10 mouse cellular contexts compared by ENCODE assay signal in genomic region chr6:113661353-113662241, GRCm38 (mm10). TPM values are rescaled to one million over a fixed set of nuclear protein-coding genes. Genes with fewer than 3 reads are reported as not detected.
DNase-seq lines count a peak whose midpoint lies in the region; ATAC-seq and TF ChIP-seq lines count a peak whose summit lies in the region.
"Had no signal": no experiment of that assay in that cellular context is flagged by ENCODE, and none has a peak within 500 bp of the region (broad histone marks: within the 10 kb centered on the region; RNA-seq: fewer than 3 reads in every experiment).

No protein-coding gene starts in this region.

- no peak for TF ChIP-seq POLR2A in lung, adult 2 months (IDR thresholded peaks at IDR 0.05; ENCODE audit: borderline replicate concordance, extremely low read depth, low read depth, low read length)
- TF ChIP-seq POLR2A in spleen, adult 2 months (IDR thresholded peaks at IDR 0.05; ENCODE audit: low read depth, low read length) = no peak

- H3K9me3 ChIP-seq in heart, embryonic 14.5 days (ENCODE audit: control insufficient read depth, low read length) = 0 out of 2 replicates have a peak, but pooled peaks cover 3% of the 10 kb centered on the region
- H3K9me3 ChIP-seq in limb, embryonic 12.5 days = peaks cover 7% of the 10 kb centered on the region
- H3K9me3 ChIP-seq in forebrain, embryonic 11.5 days (ENCODE audit: control insufficient read depth, low read length) = no peaks in the 10 kb centered on the region
- H3K9me3 ChIP-seq: limb, embryonic 15.5 days had no signal

- peak; percentile 12; the same call in 1 of the 2 replicates for ATAC-seq in heart, embryonic 14.5 days (ENCODE audit: insufficient number of reproducible peaks, insufficient read depth, low FRiP score, low read depth)
- no peak for ATAC-seq in limb, embryonic 12.5 days (ENCODE audit: insufficient number of reproducible peaks, insufficient read depth, low FRiP score, low TSS enrichment, low read depth)
- ATAC-seq in forebrain, embryonic 11.5 days (replicated peaks; ENCODE audit: low FRiP score) = no peak

- H3K4me3 ChIP-seq in lung, adult 2 months (replicated peaks; ENCODE audit: extremely low read depth, low read depth, low read length) = no peak overlapping the region
- no peak overlapping the region for H3K4me3 ChIP-seq in heart, embryonic 14.5 days (ENCODE audit: control insufficient read depth in 1 of 2, insufficient read depth in 1 of 2, low read depth in 1 of 2, low read length in 2 of 2)
- no peak overlapping the region for H3K4me3 ChIP-seq in limb, embryonic 12.5 days (replicated peaks)
- peak overlapping the region; percentile 13; the same call in 1 of the 2 replicates for H3K4me3 ChIP-seq in spleen, adult 2 months (ENCODE audit: extremely low read depth, insufficient read depth, insufficient read length)
- H3K4me3 ChIP-seq in forebrain, embryonic 11.5 days (ENCODE audit: low read depth, low read length) = no peak overlapping the region
- H3K4me3 ChIP-seq: embryonic facial prominence, embryonic 12.5 days; limb, embryonic 15.5 days had no signal

- H3K27me3 ChIP-seq in heart, embryonic 14.5 days (ENCODE audit: control insufficient read depth, insufficient read depth, low read length) = no peaks in the 10 kb centered on the region
- no peaks in the 10 kb centered on the region for H3K27me3 ChIP-seq in limb, embryonic 12.5 days
- H3K27me3 ChIP-seq in spleen, adult 2 months (ENCODE audit: control insufficient read depth, insufficient read depth, low read length) = no peaks in the 10 kb centered on the region
- no peaks in the 10 kb centered on the region for H3K27me3 ChIP-seq in forebrain, embryonic 11.5 days (ENCODE audit: control insufficient read depth, insufficient read depth, low read length)
- H3K27me3 ChIP-seq: embryonic facial prominence, embryonic 12.5 days; limb, embryonic 15.5 days had no signal

- no peaks in the 10 kb centered on the region for H3K36me3 ChIP-seq in heart, embryonic 14.5 days (ENCODE audit: control insufficient read depth, insufficient read depth, low read length)
- no peaks in the 10 kb centered on the region for H3K36me3 ChIP-seq in limb, embryonic 12.5 days
- H3K36me3 ChIP-seq in spleen, adult 2 months (ENCODE audit: control insufficient read depth, insufficient read depth, low read length) = no peaks in the 10 kb centered on the region; the same call in 1 of the 2 replicates
- no peaks in the 10 kb centered on the region for H3K36me3 ChIP-seq in forebrain, embryonic 11.5 days (ENCODE audit: control insufficient read depth, insufficient read depth, low read length)
- H3K36me3 ChIP-seq: embryonic facial prominence, embryonic 12.5 days; limb, embryonic 15.5 days had no signal

- TF ChIP-seq CTCF in lung, adult 2 months (IDR thresholded peaks at IDR 0.05; ENCODE audit: insufficient read depth, low read length) = no peak
- no peak for TF ChIP-seq CTCF in spleen, adult 2 months (IDR thresholded peaks at IDR 0.05; ENCODE audit: extremely low read depth, insufficient read depth, insufficient read length, insufficient replicate concordance)

- no peak overlapping the region for H3K4me2 ChIP-seq in heart, embryonic 14.5 days (ENCODE audit: low read length)
- H3K4me2 ChIP-seq in limb, embryonic 12.5 days = no peak overlapping the region
- no peak overlapping the region for H3K4me2 ChIP-seq in forebrain, embryonic 11.5 days (ENCODE audit: low read depth, low read length, severe bottlenecking)
- H3K4me2 ChIP-seq: embryonic facial prominence, embryonic 12.5 days; limb, embryonic 15.5 days had no signal

- peak; percentile 64 to 73 for DNase-seq in lung, adult 18-20 months
- DNase-seq in lung, adult 2 months = no peak
- peak; percentile 58 to 71 for DNase-seq in adrenal gland, adult 18-20 months (ENCODE audit: low spot score in 2 of 2)
- DNase-seq in spleen, adult 2 months (ENCODE audit: low read depth in 1 of 2, low spot score in 2 of 2) = peak; percentile 82 to 89
- no peak for DNase-seq in forebrain, embryonic 11.5 days (ENCODE audit: low spot score)
- DNase-seq in thymus, postnatal 4 days = no peak

- no peak overlapping the region for H3K9ac ChIP-seq in heart, embryonic 14.5 days (ENCODE audit: low read length)
- no peak overlapping the region for H3K9ac ChIP-seq in limb, embryonic 12.5 days (replicated peaks)
- no peak overlapping the region for H3K9ac ChIP-seq in forebrain, embryonic 11.5 days (ENCODE audit: low read length)
- H3K9ac ChIP-seq: embryonic facial prominence, embryonic 12.5 days; limb, embryonic 15.5 days had no signal

- WGBS in lung, adult 2 months = 41% methylated on average over 12 of the region's 12 CpGs
- WGBS in heart, embryonic 14.5 days = 63% methylated on average over 12 of the region's 12 CpGs
- WGBS in limb, embryonic 12.5 days = 66% methylated on average over 12 of the region's 12 CpGs
- 27% methylated on average over 12 of the region's 12 CpGs for WGBS in spleen, adult 2 months
- 65% methylated on average over 12 of the region's 12 CpGs for WGBS in forebrain, embryonic 11.5 days

- peaks cover 19% of the 10 kb centered on the region for H3K4me1 ChIP-seq in lung, adult 2 months (ENCODE audit: control insufficient read depth, insufficient read depth, low read length)
- H3K4me1 ChIP-seq in heart, embryonic 14.5 days (ENCODE audit: control insufficient read depth in 2 of 2, insufficient read depth in 2 of 2, low read length in 2 of 2) = peaks cover 20 to 28% of the 10 kb centered on the region in 2 experiments
- peaks cover 11% of the 10 kb centered on the region for H3K4me1 ChIP-seq in limb, embryonic 12.5 days (replicated peaks)
- peaks cover 68% of the 10 kb centered on the region for H3K4me1 ChIP-seq in spleen, adult 2 months (ENCODE audit: control insufficient read depth, insufficient read depth, insufficient read length)
- H3K4me1 ChIP-seq in forebrain, embryonic 11.5 days (replicated peaks; ENCODE audit: control insufficient read depth, insufficient read depth, low read length) = no peaks in the 10 kb centered on the region

- no peak overlapping the region; a peak in 1 of 4 replicates for H3K27ac ChIP-seq in heart, embryonic 14.5 days (replicated peaks in 1 of 2; ENCODE audit: control insufficient read depth in 1 of 2, insufficient read depth in 1 of 2, low read depth in 2 of 2, low read length in 2 of 2)
- 0 out of 2 replicates have a peak overlapping the region, but pooled peaks have one; percentile 35 for H3K27ac ChIP-seq in limb, embryonic 12.5 days
- H3K27ac ChIP-seq in spleen, adult 2 months (ENCODE audit: insufficient read depth, low read length) = peak overlapping the region; percentile 100
- no peak overlapping the region for H3K27ac ChIP-seq in forebrain, embryonic 11.5 days (ENCODE audit: low read depth, low read length)
- H3K27ac ChIP-seq: embryonic facial prominence, embryonic 12.5 days; limb, embryonic 15.5 days had no signal

RNA-seq across cellular contexts. Expression of gene Irak2, which starts 23.3 kb away (rescaled TPM):
- polyA plus RNA-seq in lung, adult 2 months (2012; rRNA removed) = 48.8 and 53.8 TPM in 2 replicates
- 10 to 100 TPM; 17.1 to 51.5 TPM for total RNA-seq in adrenal gland, adult 18-20 months (2021)
- polyA plus RNA-seq in heart, embryonic 14.5 days (2014; fragmentation: Nextera tagmentation; extraction: Ambion mirVana) = 3.9 and 4.7 TPM in 2 replicates
- polyA plus RNA-seq in limb, embryonic 12.5 days (2016; fragmentation: Nextera tagmentation; extraction: Ambion mirVana) = 4.1 and 5.4 TPM in 2 replicates
- polyA plus RNA-seq in spleen, adult 2 months (2012; rRNA removed) = 42.4 and 56.2 TPM in 2 replicates
- 1.6 and 2.1 TPM in 2 replicates for polyA plus RNA-seq in forebrain, embryonic 11.5 days (2014; fragmentation: Nextera tagmentation; extraction: Ambion mirVana)

RNA-seq across cellular contexts. Expression of gene Tatdn2, which starts 35.3 kb away (rescaled TPM):
- polyA plus RNA-seq in lung, adult 2 months (2012; rRNA removed) = 21.0 and 24.5 TPM in 2 replicates
- total RNA-seq in adrenal gland, adult 18-20 months (2021) = 10 to 100 TPM; 50.4 to 63.2 TPM
- polyA plus RNA-seq in heart, embryonic 14.5 days (2014; fragmentation: Nextera tagmentation; extraction: Ambion mirVana) = 0.93 and 1.1 TPM in 2 replicates
- 0.83 and 1.1 TPM in 2 replicates for polyA plus RNA-seq in limb, embryonic 12.5 days (2016; fragmentation: Nextera tagmentation; extraction: Ambion mirVana)
- 24.3 and 27.4 TPM in 2 replicates for polyA plus RNA-seq in spleen, adult 2 months (2012; rRNA removed)
- 0.88 and 1.5 TPM in 2 replicates for polyA plus RNA-seq in forebrain, embryonic 11.5 days (2014; fragmentation: Nextera tagmentation; extraction: Ambion mirVana)

RNA-seq across cellular contexts. Expression of gene Vhl, which starts 37.8 kb away (rescaled TPM):
- polyA plus RNA-seq in lung, adult 2 months (2012; rRNA removed) = 16.5 and 25.9 TPM in 2 replicates
- total RNA-seq in adrenal gland, adult 18-20 months (2021) = 10 to 100 TPM; 20.9 to 21.4 TPM
- 34.5 and 36.6 TPM in 2 replicates for polyA plus RNA-seq in heart, embryonic 14.5 days (2014; fragmentation: Nextera tagmentation; extraction: Ambion mirVana)
- polyA plus RNA-seq in limb, embryonic 12.5 days (2016; fragmentation: Nextera tagmentation; extraction: Ambion mirVana) = 53.3 and 55.9 TPM in 2 replicates
- polyA plus RNA-seq in spleen, adult 2 months (2012; rRNA removed) = 18.7 and 19.3 TPM in 2 replicates
- 63.7 and 64.4 TPM in 2 replicates for polyA plus RNA-seq in forebrain, embryonic 11.5 days (2014; fragmentation: Nextera tagmentation; extraction: Ambion mirVana)

RNA-seq across cellular contexts. Expression of gene Brk1, which starts 57.0 kb away (rescaled TPM):
- polyA plus RNA-seq in lung, adult 2 months (2012; rRNA removed) = 101 and 184 TPM in 2 replicates
- total RNA-seq in adrenal gland, adult 18-20 months (2021) = 100 to 1,000 TPM; 150 to 205 TPM
- 184 and 197 TPM in 2 replicates for polyA plus RNA-seq in heart, embryonic 14.5 days (2014; fragmentation: Nextera tagmentation; extraction: Ambion mirVana)
- polyA plus RNA-seq in limb, embryonic 12.5 days (2016; fragmentation: Nextera tagmentation; extraction: Ambion mirVana) = 206 and 211 TPM in 2 replicates
- 97.5 and 107 TPM in 2 replicates for polyA plus RNA-seq in spleen, adult 2 months (2012; rRNA removed)
- polyA plus RNA-seq in forebrain, embryonic 11.5 days (2014; fragmentation: Nextera tagmentation; extraction: Ambion mirVana) = 198 and 200 TPM in 2 replicates

RNA-seq across cellular contexts. Expression of gene Ghrl, which starts 58.1 kb away (rescaled TPM):
- polyA plus RNA-seq in lung, adult 2 months (2012; rRNA removed) = 1.8 and 2.0 TPM in 2 replicates
- total RNA-seq in adrenal gland, adult 18-20 months (2021) = not detected
- polyA plus RNA-seq in heart, embryonic 14.5 days (2014; fragmentation: Nextera tagmentation; extraction: Ambion mirVana) = 0.23 TPM in 1 of 2 replicates, not detected in the other
- polyA plus RNA-seq in limb, embryonic 12.5 days (2016; fragmentation: Nextera tagmentation; extraction: Ambion mirVana) = 0.59 and 0.60 TPM in 2 replicates
- polyA plus RNA-seq in spleen, adult 2 months (2012; rRNA removed) = 0.54 TPM in 1 of 2 replicates, not detected in the other
- 0.32 and 1.2 TPM in 2 replicates for polyA plus RNA-seq in forebrain, embryonic 11.5 days (2014; fragmentation: Nextera tagmentation; extraction: Ambion mirVana)
- polyA plus RNA-seq: embryonic facial prominence, embryonic 12.5 days had no signal

Comparison
In these comparisons a context has a peak if more than half of its experiments do, and no peak if none do; other contexts are left out.
1. DNase-seq: peak in lung, adult 18-20 months (2 of 2), adrenal gland, adult 18-20 months (2 of 2) and spleen, adult 2 months (2 of 2); none in lung, adult 2 months (single experiment), forebrain, embryonic 11.5 days (single experiment) and thymus, postnatal 4 days (single experiment).
2. H3K27ac ChIP-seq: peak in limb, embryonic 12.5 days (single experiment) and spleen, adult 2 months (single experiment); none in heart, embryonic 14.5 days (0 of 2) and forebrain, embryonic 11.5 days (single experiment).